Mouse (Mus musculus): ENCODE results near the gene Vmn1r199. TPM values are rescaled to one million over a fixed set of nuclear protein-coding genes. Genes with fewer than 3 reads are reported as not detected.
"Not testable (repeated sequence)": the region's sequence is repeated elsewhere in the genome, so short reads cannot be mapped to it uniquely, and the experiment has no call there.

The Vmn1r199 gene
- polyA plus RNA-seq (2012; rRNA removed): not detected in 2 replicates

DNA sequence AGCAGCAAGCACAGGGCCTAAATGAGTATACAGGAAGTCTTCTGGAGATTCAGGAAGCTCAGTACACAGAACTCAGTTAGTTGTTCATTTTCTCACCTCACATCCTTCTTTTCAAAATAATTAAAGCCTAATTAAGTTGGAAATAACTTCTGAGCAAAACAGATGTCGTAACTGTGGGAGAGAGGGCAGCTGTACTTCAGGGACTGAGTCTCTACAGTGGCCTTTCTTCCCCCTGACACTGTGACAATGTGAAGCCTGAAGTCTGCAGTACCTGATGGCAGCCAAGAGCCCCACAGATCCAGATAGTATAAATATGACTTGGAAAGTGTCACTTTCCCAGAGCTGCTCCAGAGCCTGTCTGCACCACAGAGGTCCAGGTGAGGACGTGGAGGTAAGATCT, at the start of gene Vmn1r199:
Gene Vmn1r199 (plus strand): TSS at position 301 of the 400 bp plus-strand sequence.
- 58% methylated on average over 2 of the region's 2 CpGs for WGBS
- DNase-seq: no peak
- H3K4me3 ChIP-seq (replicated peaks; ENCODE audit: extremely low read depth, low read depth, low read length): no peak within 1 kb of the TSS
- H3K4me1 ChIP-seq (ENCODE audit: control insufficient read depth, insufficient read depth, low read length): no peaks in the 10 kb centered on the region
- TF ChIP-seq POLR2A (IDR thresholded peaks at IDR 0.05; ENCODE audit: borderline replicate concordance, extremely low read depth, low read depth, low read length) (no peak), CTCF (IDR thresholded peaks at IDR 0.05; ENCODE audit: insufficient read depth, low read length) (no peak)

DNA sequence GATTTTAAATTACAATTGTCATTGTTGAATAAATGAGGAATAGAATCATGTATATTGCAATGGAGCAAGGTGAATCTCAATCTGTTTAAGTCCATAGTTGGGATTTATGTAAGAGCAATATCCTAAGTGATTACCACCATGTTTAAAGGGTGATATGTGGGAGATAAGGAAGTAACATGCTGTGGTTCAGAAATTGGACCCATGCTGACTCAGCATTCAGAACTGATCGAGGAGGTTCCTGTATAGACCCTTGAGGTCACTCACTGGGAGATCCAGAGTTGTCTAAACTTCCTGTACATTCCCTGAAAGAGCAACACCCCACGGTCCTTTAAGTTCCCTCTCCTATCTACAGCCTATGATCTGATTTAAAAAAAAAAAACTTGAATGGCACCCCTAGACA, 46.3 kb upstream of the Vmn1r199 start:
- WGBS: 36% methylated on average over 2 of the region's 2 CpGs
- TF ChIP-seq POLR2A (IDR thresholded peaks at IDR 0.05; ENCODE audit: borderline replicate concordance, extremely low read depth, low read depth, low read length) (no peak), CTCF (IDR thresholded peaks at IDR 0.05; ENCODE audit: insufficient read depth, low read length) (no peak)
- no peak for DNase-seq
- Histone ChIP-seq H3K4me1 (ENCODE audit: control insufficient read depth, insufficient read depth, low read length) (no peaks in the 10 kb centered on the region), H3K4me3 (replicated peaks; ENCODE audit: extremely low read depth, low read depth, low read length) (no peak overlapping the region)

DNA sequence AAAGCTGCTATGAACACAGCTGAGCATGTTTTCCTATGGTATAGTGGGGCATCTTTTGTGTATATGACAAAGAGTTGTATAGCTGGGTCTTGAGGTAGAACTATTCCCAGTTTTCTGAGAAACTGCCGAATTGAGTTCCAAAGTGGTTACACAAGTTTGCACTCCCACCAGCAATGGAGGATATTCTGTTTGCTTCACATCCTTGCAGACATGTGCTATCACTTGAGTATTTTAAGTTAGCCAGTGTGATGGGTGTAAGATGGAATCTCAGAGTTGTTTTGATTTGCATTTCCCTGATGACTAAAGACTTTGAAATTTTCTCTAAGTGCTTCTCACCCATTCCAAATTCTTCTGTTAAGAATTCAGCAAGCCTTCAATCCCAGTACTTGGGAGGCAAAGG, 44.1 kb upstream of the Vmn1r199 start:
- 81% methylated on average over 1 of the region's 1 CpGs for WGBS
- TF ChIP-seq CTCF (IDR thresholded peaks at IDR 0.05; ENCODE audit: insufficient read depth, low read length) (no peak), POLR2A (IDR thresholded peaks at IDR 0.05; ENCODE audit: borderline replicate concordance, extremely low read depth, low read depth, low read length) (no peak)
- Histone ChIP-seq H3K4me3 (replicated peaks; ENCODE audit: extremely low read depth, low read depth, low read length) (no peak overlapping the region), H3K4me1 (ENCODE audit: control insufficient read depth, insufficient read depth, low read length) (no peaks in the 10 kb centered on the region)
- no peak for DNase-seq

DNA sequence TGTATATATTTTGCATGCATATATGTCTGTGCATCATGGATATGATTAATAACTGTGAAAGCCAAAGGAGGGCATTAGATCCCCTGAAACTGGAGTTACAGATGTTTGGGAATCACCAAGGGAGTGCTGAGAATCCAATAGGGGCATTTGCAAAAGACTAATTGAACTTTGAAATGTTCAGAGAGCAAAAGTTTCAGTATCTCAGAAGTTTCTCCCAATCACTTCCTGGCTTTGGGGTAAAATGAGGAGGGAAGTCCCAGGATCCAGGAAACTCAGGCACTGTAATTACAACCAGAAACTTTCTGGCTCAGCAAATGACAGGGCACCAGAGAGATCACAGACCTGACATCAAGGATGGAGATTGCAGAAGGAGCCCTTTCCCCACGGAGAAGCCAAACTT, 29.6 kb upstream of the Vmn1r199 start, which contains the start of gene Vmn1r198:
Gene Vmn1r198 (plus strand): TSS at position 301 of the 400 bp plus-strand sequence.
- H3K4me1 ChIP-seq (ENCODE audit: control insufficient read depth, insufficient read depth, low read length): no peaks in the 10 kb centered on the region
- 23% methylated on average over 1 of the region's 1 CpGs for WGBS
- no peak for TF ChIP-seq CTCF (IDR thresholded peaks at IDR 0.05; ENCODE audit: insufficient read depth, low read length)
- no peak for TF ChIP-seq POLR2A (IDR thresholded peaks at IDR 0.05; ENCODE audit: borderline replicate concordance, extremely low read depth, low read depth, low read length)
- no peak for DNase-seq
- no peak within 1 kb of the TSS for H3K4me3 ChIP-seq (replicated peaks; ENCODE audit: extremely low read depth, low read depth, low read length)

DNA sequence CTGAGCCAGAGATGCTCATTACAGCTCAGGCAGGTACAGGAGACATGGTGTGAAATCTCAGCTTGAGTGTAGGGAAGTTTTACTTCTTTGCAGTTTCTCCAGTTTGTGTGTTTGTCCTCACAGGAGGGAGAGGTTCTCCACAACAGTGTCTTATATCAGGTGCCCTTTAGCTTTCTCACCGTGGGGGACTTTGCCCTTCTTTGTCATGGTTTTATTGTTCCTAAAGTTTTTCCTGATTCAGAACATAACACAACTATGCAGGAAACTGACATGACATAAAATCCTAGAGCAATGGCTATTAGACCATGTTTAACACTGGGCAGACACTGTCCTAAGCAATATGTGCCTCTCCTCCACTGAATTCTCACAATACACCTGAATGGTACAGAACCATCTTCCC, 28.8 kb upstream of the Vmn1r199 start:
- H3K4me1 ChIP-seq (ENCODE audit: control insufficient read depth, insufficient read depth, low read length): no peaks in the 10 kb centered on the region
- DNase-seq: no peak
- WGBS: 80% methylated on average over 1 of the region's 1 CpGs
- TF ChIP-seq POLR2A (IDR thresholded peaks at IDR 0.05; ENCODE audit: borderline replicate concordance, extremely low read depth, low read depth, low read length) (no peak), CTCF (IDR thresholded peaks at IDR 0.05; ENCODE audit: insufficient read depth, low read length) (no peak)
- no peak overlapping the region for H3K4me3 ChIP-seq (replicated peaks; ENCODE audit: extremely low read depth, low read depth, low read length)

DNA sequence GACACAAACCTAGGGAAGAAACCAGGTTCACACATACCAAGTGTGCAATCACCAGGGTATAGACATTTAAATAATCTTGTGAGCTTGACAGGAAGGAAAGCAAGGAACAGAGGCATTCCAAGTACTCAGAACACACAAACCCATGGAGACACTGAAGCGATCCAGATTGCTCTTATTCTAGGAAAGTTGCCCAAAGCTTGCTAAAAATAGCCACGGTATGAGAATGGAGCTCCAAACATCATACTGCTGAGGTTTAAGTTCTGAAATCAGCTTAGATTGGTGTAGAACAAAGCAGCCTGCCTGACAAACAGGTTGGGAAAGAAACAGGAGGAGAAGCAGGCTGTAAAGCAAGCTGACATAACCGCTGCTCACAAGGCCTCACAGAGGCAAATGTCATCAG, 1.5 kb downstream of the Vmn1r199 start:
- H3K4me3 ChIP-seq (replicated peaks; ENCODE audit: extremely low read depth, low read depth, low read length); H3K4me1 ChIP-seq (ENCODE audit: control insufficient read depth, insufficient read depth, low read length); DNase-seq: not testable (repeated sequence)
- 46% methylated on average over 3 of the region's 3 CpGs for WGBS

DNA sequence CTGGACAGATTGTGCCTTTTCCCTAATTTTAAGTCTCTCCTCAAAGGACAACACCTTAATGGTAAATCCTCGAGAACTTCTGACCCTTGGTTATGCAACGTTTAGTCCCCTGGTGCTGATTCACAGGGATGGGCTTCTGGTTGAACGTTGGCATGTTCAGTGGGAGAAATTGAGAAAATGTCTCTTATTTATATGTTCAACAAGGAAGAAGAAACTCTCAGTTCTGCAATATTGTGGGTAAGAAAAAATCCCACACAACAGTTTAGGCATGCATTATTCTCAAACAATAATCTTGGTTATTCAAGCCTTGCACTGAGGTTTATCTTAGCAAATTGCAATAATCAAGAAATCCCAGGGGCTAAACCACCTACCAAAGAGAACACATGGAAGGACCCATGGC, 3.8 kb downstream of the Vmn1r199 start:
- H3K4me1 ChIP-seq (ENCODE audit: control insufficient read depth, insufficient read depth, low read length): no peaks in the 10 kb centered on the region
- WGBS: 61% methylated on average over 3 of the region's 3 CpGs
- TF ChIP-seq CTCF (IDR thresholded peaks at IDR 0.05; ENCODE audit: insufficient read depth, low read length) (no peak), POLR2A (IDR thresholded peaks at IDR 0.05; ENCODE audit: borderline replicate concordance, extremely low read depth, low read depth, low read length) (no peak)
- H3K4me3 ChIP-seq (replicated peaks; ENCODE audit: extremely low read depth, low read depth, low read length): no peak overlapping the region
- DNase-seq: no peak

DNA sequence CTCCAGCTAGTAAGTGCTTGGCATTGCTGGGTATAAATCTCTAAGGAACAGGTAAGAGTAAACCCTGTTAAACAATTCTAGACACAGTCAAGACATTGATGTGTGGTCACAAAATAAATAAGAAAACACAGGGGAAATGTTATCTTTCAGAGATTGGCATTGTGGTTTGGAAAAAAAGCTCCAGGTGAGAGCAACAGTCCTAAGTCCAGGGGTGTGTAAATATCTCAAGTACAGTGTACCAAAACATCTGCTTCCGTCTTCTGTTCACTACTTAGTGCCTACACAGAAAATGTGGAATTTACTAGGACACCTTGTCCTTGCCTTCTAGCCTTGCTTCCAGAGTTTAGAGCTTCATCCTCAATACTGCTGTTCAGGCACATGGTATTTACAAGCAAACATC, 7.4 kb downstream of the Vmn1r199 start:
- Histone ChIP-seq H3K4me1 (ENCODE audit: control insufficient read depth, insufficient read depth, low read length) (no peaks in the 10 kb centered on the region), H3K4me3 (replicated peaks; ENCODE audit: extremely low read depth, low read depth, low read length) (no peak overlapping the region)
- DNase-seq: no peak
- WGBS: 69% methylated on average over 1 of the region's 1 CpGs
- TF ChIP-seq POLR2A (IDR thresholded peaks at IDR 0.05; ENCODE audit: borderline replicate concordance, extremely low read depth, low read depth, low read length) (no peak), CTCF (IDR thresholded peaks at IDR 0.05; ENCODE audit: insufficient read depth, low read length) (no peak)

DNA sequence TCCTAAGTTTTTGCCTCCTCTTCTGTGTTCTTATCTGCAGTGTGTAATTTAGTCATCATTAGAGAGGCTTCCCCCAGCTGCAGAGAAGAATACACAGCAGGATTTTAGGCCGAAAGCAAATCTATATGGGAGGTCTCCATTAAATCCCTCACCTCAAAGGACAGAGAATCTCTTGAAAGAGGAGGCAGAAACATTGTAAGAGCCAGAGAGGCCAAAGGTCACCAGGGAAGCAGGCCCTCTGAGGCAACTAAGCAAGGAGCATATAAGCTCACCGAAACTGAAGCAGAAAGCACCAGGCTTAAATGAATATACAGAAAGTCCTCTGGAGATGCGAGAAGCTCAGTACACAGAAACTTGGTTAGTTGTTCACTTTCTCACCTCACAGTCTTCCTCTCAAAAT, 10.5 kb downstream of the Vmn1r199 start, which contains the start of gene Vmn1r200:
Gene Vmn1r200 (plus strand): TSS at position 301 of the 400 bp plus-strand sequence.
- H3K4me1 ChIP-seq (ENCODE audit: control insufficient read depth, insufficient read depth, low read length): no peaks in the 10 kb centered on the region
- 76% methylated on average over 3 of the region's 3 CpGs for WGBS
- no peak for TF ChIP-seq POLR2A (IDR thresholded peaks at IDR 0.05; ENCODE audit: borderline replicate concordance, extremely low read depth, low read depth, low read length)
- no peak for TF ChIP-seq CTCF (IDR thresholded peaks at IDR 0.05; ENCODE audit: insufficient read depth, low read length)
- no peak within 1 kb of the TSS for H3K4me3 ChIP-seq (replicated peaks; ENCODE audit: extremely low read depth, low read depth, low read length)
- DNase-seq: no peak

DNA sequence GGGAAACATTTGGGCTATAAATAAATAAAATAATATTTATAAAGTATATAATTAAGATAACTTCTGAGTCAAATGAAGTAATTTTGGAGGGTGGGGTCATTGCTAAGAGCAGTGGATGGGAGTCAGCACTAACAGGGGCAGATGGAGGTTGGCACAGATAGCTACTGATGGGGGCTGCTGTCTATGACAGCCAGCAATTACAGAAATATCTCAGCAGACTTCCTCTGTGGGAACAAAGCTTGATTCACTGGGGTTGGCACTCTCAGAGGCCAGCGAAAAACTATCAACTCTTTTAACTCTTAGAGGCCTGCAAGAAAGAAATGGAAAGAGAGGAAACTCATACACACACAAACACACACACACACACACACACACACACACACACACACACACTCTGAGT, 23.4 kb downstream of the Vmn1r199 start:
- WGBS: 40% methylated on average over 1 of the region's 1 CpGs
- no peak for TF ChIP-seq POLR2A (IDR thresholded peaks at IDR 0.05; ENCODE audit: borderline replicate concordance, extremely low read depth, low read depth, low read length)
- no peak for TF ChIP-seq CTCF (IDR thresholded peaks at IDR 0.05; ENCODE audit: insufficient read depth, low read length)
- no peaks in the 10 kb centered on the region for H3K4me1 ChIP-seq (ENCODE audit: control insufficient read depth, insufficient read depth, low read length)
- no peak for DNase-seq
- H3K4me3 ChIP-seq (replicated peaks; ENCODE audit: extremely low read depth, low read depth, low read length): no peak overlapping the region

Other genes with a start within 250 kb of the Vmn1r199 start
- not detected in 2 replicates for gene Vmn1r191, start 195.8 kb upstream of the Vmn1r199 start, polyA plus RNA-seq (2012; rRNA removed)
- gene Vmn1r192, start 188.7 kb upstream of the Vmn1r199 start, polyA plus RNA-seq (2012; rRNA removed): not detected in 2 replicates
- not detected in 2 replicates for gene Vmn1r193, start 156.7 kb upstream of the Vmn1r199 start, polyA plus RNA-seq (2012; rRNA removed)
- not detected in 2 replicates for gene Vmn1r194, start 135.6 kb upstream of the Vmn1r199 start, polyA plus RNA-seq (2012; rRNA removed)
- gene Vmn1r195, start 109.3 kb upstream of the Vmn1r199 start, polyA plus RNA-seq (2012; rRNA removed): not detected in 2 replicates
- not detected in 2 replicates for gene Vmn1r196, start 89.9 kb upstream of the Vmn1r199 start, polyA plus RNA-seq (2012; rRNA removed)
- gene Vmn1r197, start 55.2 kb upstream of the Vmn1r199 start, polyA plus RNA-seq (2012; rRNA removed): not detected in 2 replicates
- gene Vmn1r198, start 29.5 kb upstream of the Vmn1r199 start, polyA plus RNA-seq (2012; rRNA removed): not detected in 2 replicates
- gene Vmn1r200, start 10.6 kb downstream of the Vmn1r199 start, polyA plus RNA-seq (2012; rRNA removed): not detected in 2 replicates
- gene Vmn1r201, start 92.1 kb downstream of the Vmn1r199 start, polyA plus RNA-seq (2012; rRNA removed): not detected in 2 replicates
- gene Vmn1r202, start 125.6 kb downstream of the Vmn1r199 start, polyA plus RNA-seq (2012; rRNA removed): 0.02 TPM in 1 of 2 replicates, not detected in the other
- not detected in 2 replicates for gene Vmn1r203, start 138.3 kb downstream of the Vmn1r199 start, polyA plus RNA-seq (2012; rRNA removed)
- gene Vmn1r204, start 173.4 kb downstream of the Vmn1r199 start, polyA plus RNA-seq (2012; rRNA removed): not detected in 2 replicates
- not detected in 2 replicates for gene Vmn1r205, start 213.2 kb downstream of the Vmn1r199 start, polyA plus RNA-seq (2012; rRNA removed)
- gene Vmn1r206, start 244.4 kb downstream of the Vmn1r199 start, polyA plus RNA-seq (2012; rRNA removed): not detected in 2 replicates